Mouse (Mus musculus): ENCODE measurements at regions not wholly inside any gene's neighbourhood (a gene's known extent, or its start where the extent isn't known, plus 50 kb on each side); places are given as distances from the start of the nearest gene placed in this dataset.

- no peak for TF ChIP-seq CTCF (IDR thresholded peaks at IDR 0.05; ENCODE audit: extremely low read depth, insufficient read depth, insufficient read length, insufficient replicate concordance)
- TF ChIP-seq POLR2A (IDR thresholded peaks at IDR 0.05; ENCODE audit: low read depth, low read length) = no peak
These were observed 324.3 kb upstream of the Nrp1 start for GRCm38 (mm10) chr8:128034127-128034526.
